Mouse (Mus musculus) testis, adult 2 months (tissue): ENCODE data around the gene Sorcs1. TPM values are rescaled to one million over a fixed set of nuclear protein-coding genes. Genes with fewer than 3 reads are reported as not detected.

Experiments
- H3K27ac ChIP-seq: fragments of 200-500 bp; 2 replicates; pipeline ENCODE4 v1.5.1; 2012; ENCODE audit warnings: low read depth, low read length; ENCODE audit not compliant: control insufficient read depth, insufficient read depth
- H3K27me3 ChIP-seq: fragments of 200-500 bp; 2 replicates; pipeline ENCODE4 v1.6.1; 2012; ENCODE audit warnings: mild to moderate bottlenecking, low read length, moderate library complexity; ENCODE audit not compliant: control insufficient read depth, insufficient read depth
- H3K36me3 ChIP-seq: fragments of 200-500 bp; 2 replicates; pipeline ENCODE4 v1.6.1; 2012; ENCODE audit warnings: mild to moderate bottlenecking, low read length; ENCODE audit not compliant: control insufficient read depth, insufficient read depth
- H3K4me1 ChIP-seq: fragments of 200-500 bp; 2 replicates; pipeline ENCODE4 v1.6.1; 2012; ENCODE audit warnings: low read length; ENCODE audit not compliant: control insufficient read depth, insufficient read depth
- H3K4me3 ChIP-seq: fragments of 200-500 bp; 2 replicates; pipeline ENCODE4 v1.5.1; 2012; ENCODE audit warnings: low read depth, mild to moderate bottlenecking, low read length, moderate library complexity, mixed read lengths; ENCODE audit not compliant: control insufficient read depth
- CTCF ChIP-seq: fragments of 200-500 bp; IDR thresholded peaks from 2 replicates; pipeline ENCODE4 v1.5.1; 2012; ENCODE audit warnings: low read depth, mild to moderate bottlenecking, inconsistent platforms, low read length, moderate library complexity; ENCODE audit not compliant: control insufficient read depth, insufficient read depth, insufficient replicate concordance
- POLR2A ChIP-seq: fragments of 200-500 bp; IDR thresholded peaks from 2 replicates; pipeline ENCODE4 v1.6.1; 2012; ENCODE audit warnings: low read depth, mild to moderate bottlenecking, inconsistent platforms, low read length, moderate library complexity; ENCODE audit not compliant: control insufficient read depth
- polyA plus RNA-seq: library from polyadenylated mRNA; depleted of rRNA; stranded (reverse); fragments of >200 nt; gene quantifications from 2 replicates; pipeline ENCODE4 v1.2.3, GENCODE M21; 2012

The Sorcs1 gene
- polyA plus RNA-seq, 1 experiment, result 0.06 TPM

DNA sequence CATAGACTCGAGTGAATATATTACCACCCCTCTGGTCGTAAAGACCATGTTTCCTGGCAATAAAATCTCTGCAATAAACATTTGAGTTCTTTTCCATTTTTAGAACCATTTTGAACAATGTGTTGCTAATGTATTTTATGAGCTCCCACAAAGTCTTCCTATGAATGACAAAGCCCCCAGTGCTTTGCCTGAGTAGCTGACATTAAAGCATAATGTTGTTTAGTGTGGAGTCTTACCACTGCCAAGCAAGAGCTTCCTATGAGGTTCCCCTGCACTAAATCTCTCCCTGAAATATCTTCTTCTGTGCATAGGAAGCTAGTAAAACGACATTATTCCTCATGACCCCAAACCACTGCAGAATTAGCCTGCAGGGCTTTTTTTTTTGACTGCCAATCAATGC, 66.8 kb downstream of the Sorcs1 start:
- H3K36me3 ChIP-seq, result no peaks in the 10 kb centered on the region
- H3K4me1 ChIP-seq, result no peaks in the 10 kb centered on the region
- no peak overlapping the region for H3K4me3 ChIP-seq
- no peaks in the 10 kb centered on the region for H3K27me3 ChIP-seq
- TF ChIP-seq CTCF (no peak), POLR2A (no peak)
- H3K27ac ChIP-seq, result no peak overlapping the region

GRCm38 (mm10) chr19:50603882-50604281, 74.6 kb downstream of the Sorcs1 start:
- no peaks in the 10 kb centered on the region for H3K36me3 ChIP-seq
- H3K4me3 ChIP-seq, result no peak overlapping the region
- H3K27me3 ChIP-seq, result no peaks in the 10 kb centered on the region
- no peak overlapping the region for H3K27ac ChIP-seq
- H3K4me1 ChIP-seq, result no peaks in the 10 kb centered on the region
- TF ChIP-seq CTCF, result no peak
- TF ChIP-seq POLR2A, result no peak

GRCm38 (mm10) chr19:50603380-50603779, 75.1 kb downstream of the Sorcs1 start:
- H3K36me3 ChIP-seq, result no peaks in the 10 kb centered on the region
- H3K27ac ChIP-seq, result no peak overlapping the region

DNA sequence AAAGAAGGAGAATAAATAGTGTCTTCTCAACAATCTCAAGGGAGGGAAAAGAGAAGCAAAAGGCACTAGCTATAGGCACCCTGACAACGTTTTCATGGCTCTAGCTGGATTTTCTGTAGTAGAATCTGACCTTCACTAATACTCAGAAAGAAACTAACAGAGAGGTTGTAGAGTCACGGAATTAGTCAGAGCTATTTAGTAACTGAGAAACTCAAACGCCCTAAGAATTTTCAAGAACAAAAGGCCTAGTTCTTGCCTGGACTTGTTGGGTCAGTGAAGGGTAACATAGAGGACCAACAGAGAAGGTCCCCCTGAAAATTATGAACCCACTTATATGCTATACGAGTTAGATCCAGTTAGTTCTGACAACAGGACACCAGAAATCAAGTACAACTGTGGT, 81.1 kb downstream of the Sorcs1 start:
- H3K4me1 ChIP-seq, result no peaks in the 10 kb centered on the region
- TF ChIP-seq CTCF, result no peak
- no peak for TF ChIP-seq POLR2A
- H3K36me3 ChIP-seq, result no peaks in the 10 kb centered on the region
- H3K4me3 ChIP-seq, result no peak overlapping the region
- H3K27me3 ChIP-seq, result no peaks in the 10 kb centered on the region
- no peak overlapping the region for H3K27ac ChIP-seq

More at GRCm38 (mm10) chr19:50603380-50603779, 75.1 kb downstream of the Sorcs1 start:
- H3K4me3 ChIP-seq, result no peak overlapping the region
- no peaks in the 10 kb centered on the region for H3K4me1 ChIP-seq
- TF ChIP-seq POLR2A (no peak), CTCF (no peak)
- no peaks in the 10 kb centered on the region for H3K27me3 ChIP-seq

DNA sequence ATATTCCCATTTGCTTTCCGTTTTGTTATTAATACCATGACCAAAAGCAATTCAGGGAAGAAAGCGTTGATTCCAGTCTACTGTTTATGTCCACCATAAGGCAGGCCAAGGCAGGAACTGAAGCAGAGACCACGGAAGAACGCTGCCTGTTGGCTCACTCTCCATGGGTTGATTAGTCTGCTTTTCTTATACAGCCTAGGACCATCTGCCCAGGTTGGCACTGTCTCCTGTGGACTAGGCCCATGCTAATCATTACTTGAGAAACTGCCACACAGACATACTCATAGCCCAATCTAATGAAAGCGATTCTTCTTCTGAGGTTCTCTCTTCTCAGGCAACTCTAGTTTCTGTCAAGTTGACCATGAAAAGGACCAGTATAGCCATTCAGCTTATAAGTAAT, 92.3 kb downstream of the Sorcs1 start:
- Histone ChIP-seq H3K27ac (no peak overlapping the region), H3K4me3 (no peak overlapping the region), H3K4me1 (no peaks in the 10 kb centered on the region), H3K27me3 (no peaks in the 10 kb centered on the region), H3K36me3 (no peaks in the 10 kb centered on the region)
- TF ChIP-seq POLR2A (no peak), CTCF (no peak)

GRCm38 (mm10) chr19:50582952-50583351, 95.5 kb downstream of the Sorcs1 start:
- Histone ChIP-seq H3K27me3 (no peaks in the 10 kb centered on the region), H3K4me3 (no peak overlapping the region), H3K4me1 (no peaks in the 10 kb centered on the region), H3K27ac (no peak overlapping the region), H3K36me3 (no peaks in the 10 kb centered on the region)
- TF ChIP-seq POLR2A (no peak), CTCF (no peak)

- no peak overlapping the region for H3K27ac ChIP-seq
Measured at GRCm38 (mm10) chr19:50569669-50570195, 108.7 kb downstream of the Sorcs1 start.

GRCm38 (mm10) chr19:50566306-50566705, 112.1 kb downstream of the Sorcs1 start:
- Histone ChIP-seq H3K4me1 (no peaks in the 10 kb centered on the region), H3K27me3 (no peaks in the 10 kb centered on the region), H3K27ac (no peak overlapping the region), H3K36me3 (no peaks in the 10 kb centered on the region), H3K4me3 (no peak overlapping the region)
- TF ChIP-seq POLR2A (no peak), CTCF (no peak)

More at GRCm38 (mm10) chr19:50569669-50570195, 108.7 kb downstream of the Sorcs1 start:
- TF ChIP-seq POLR2A (no peak), CTCF (no peak)
- H3K4me1 ChIP-seq, result no peaks in the 10 kb centered on the region
- no peaks in the 10 kb centered on the region for H3K27me3 ChIP-seq
- no peak overlapping the region for H3K4me3 ChIP-seq
- no peaks in the 10 kb centered on the region for H3K36me3 ChIP-seq

GRCm38 (mm10) chr19:50558771-50559170, 119.7 kb downstream of the Sorcs1 start:
- no peak overlapping the region for H3K4me3 ChIP-seq
- no peak overlapping the region for H3K27ac ChIP-seq
- no peak for TF ChIP-seq POLR2A
- no peaks in the 10 kb centered on the region for H3K36me3 ChIP-seq
- no peaks in the 10 kb centered on the region for H3K4me1 ChIP-seq
- no peaks in the 10 kb centered on the region for H3K27me3 ChIP-seq
